Mouse (Mus musculus): ENCODE data around the gene Arhgap25. TPM values are rescaled to one million over a fixed set of nuclear protein-coding genes. Genes with fewer than 3 reads are reported as not detected.

The Arhgap25 gene
- total RNA-seq, 1 experiment from 2014 or later, result 5.2 TPM

- DNase-seq, result no peak
Measured at GRCm38 (mm10) chr6:87447217-87447616, 85.8 kb downstream of the Arhgap25 start.

DNA sequence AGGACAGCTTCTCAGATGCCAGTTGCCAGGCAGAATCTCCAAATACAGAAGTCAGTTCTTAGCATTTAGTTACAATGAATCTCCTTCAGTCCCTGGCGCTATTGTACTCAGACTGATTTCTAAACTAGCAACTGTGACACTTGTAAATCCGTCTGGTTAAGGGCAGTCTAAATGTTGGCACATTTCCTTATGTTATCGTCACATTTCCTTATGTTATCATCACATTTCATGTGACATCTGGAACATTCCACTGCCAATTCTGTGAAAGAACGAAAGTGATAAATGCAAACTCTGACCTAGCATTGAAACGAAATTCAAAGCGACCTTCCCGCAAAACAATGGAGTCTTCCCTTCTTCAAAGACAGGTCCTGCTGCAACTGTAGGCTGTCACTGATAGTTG lies 87.8 kb downstream of the Arhgap25 start:
- DNase-seq, result no peak

DNA sequence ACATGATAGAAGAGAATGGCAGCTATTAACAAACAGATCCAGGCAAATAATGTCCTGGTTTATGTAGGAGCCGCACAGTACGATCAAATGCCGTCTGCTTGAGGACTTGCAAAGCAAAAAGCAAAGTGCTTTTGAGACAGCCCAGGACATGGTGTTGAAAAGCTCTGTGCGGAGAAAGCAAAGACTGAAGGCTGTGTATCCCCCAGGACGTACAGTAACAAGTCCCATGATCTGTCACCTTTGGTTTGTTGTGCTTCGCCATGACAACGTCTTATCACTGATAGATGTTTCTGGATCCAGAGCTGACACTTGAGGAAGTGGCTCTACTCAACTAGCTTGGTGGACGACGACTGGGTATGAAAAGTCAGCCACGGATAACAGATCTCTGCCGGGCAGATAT lies 89.8 kb downstream of the Arhgap25 start:
- DNase-seq, result no peak

DNA sequence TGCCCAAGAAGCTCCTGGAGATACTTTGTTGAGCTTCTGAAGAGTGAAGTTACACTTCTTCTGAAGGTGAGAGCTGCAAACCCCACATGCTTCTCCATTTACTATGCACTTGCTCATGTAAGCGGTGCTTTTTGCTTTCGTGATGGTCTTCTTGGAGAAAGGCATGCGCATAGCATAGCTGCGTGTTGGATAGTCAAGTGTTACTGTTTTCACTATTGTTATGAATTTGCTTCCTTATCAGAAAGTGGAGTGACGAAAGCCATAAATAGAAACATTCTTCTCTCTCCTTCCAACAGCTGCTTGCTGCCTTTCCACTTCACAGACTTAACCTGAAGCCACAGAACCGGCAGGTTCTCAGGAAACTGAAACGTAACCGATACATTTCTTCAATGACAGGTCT lies 96.3 kb downstream of the Arhgap25 start:
- no peak for DNase-seq

GRCm38 (mm10) chr6:87435791-87436190 lies 97.3 kb downstream of the Arhgap25 start:
- DNase-seq, result no peak

GRCm38 (mm10) chr6:87428487-87429044 lies 104.5 kb downstream of the Arhgap25 start, which contains the start of gene Bmp10:
Gene Bmp10, plus strand, starts transcription at chr6:87428994.
- no peak for DNase-seq

DNA sequence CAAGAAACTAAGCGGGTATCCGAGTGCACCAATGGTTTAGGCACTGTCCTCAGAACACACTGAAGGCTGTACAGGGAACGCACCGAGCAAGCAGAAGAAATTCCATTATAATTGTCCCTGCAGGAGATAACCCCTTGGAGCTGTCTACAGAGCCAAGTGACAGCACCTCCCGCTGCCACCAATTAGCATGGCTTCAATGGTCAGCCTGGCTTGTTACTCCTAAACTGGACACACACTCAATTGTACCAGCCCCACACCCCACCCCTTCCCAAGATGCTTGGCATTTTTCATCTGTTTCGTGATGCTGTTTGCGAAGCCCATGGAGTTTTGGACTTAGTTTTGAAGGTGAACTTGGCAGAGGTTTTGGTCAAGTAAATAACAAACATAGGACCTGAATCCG lies 105.4 kb downstream of the Arhgap25 start:
- DNase-seq, result no peak

GRCm38 (mm10) chr6:87426954-87427353 lies 106.1 kb downstream of the Arhgap25 start:
- DNase-seq, result no peak

GRCm38 (mm10) chr6:87424037-87424816 lies 108.8 kb downstream of the Arhgap25 start:
- DNase-seq, result peak; percentile 49

GRCm38 (mm10) chr6:87422304-87422703 lies 110.8 kb downstream of the Arhgap25 start:
- no peak for DNase-seq

DNA sequence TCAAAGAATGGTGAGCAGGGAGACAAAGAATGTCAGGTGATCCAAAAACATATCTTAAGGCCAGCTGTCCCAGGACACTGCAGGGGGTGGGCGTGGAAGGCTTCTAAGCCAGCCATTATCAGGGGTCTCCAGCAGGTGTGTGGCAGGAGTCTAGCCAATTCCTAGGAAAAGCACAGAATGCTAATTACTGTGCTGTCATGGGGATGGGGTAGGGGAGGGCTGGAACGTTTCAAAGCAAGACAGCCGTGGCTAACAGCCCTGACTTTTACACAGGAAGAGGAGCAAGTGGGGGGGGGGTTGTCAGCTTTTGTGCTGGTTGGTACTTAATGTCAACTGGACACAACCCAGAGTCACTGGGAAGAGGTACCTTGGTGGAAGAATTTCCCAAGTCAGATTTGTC lies 121.0 kb downstream of the Arhgap25 start:
- no peak for DNase-seq

Other genes starting within 250 kb of the Arhgap25 start
- 24.9 and 26.5 TPM in 2 replicates for gene Antxr1, start 197.4 kb downstream of the Arhgap25 start, total RNA-seq (2021)
- gene Gkn1, start 182.3 kb downstream of the Arhgap25 start, total RNA-seq (2021), result not detected in 2 replicates
- gene Gkn2, start 159.9 kb downstream of the Arhgap25 start, total RNA-seq (2021), result not detected in 2 replicates
- gene Gkn3, start 144.3 kb downstream of the Arhgap25 start, total RNA-seq (2021), result 1.2 and 1.4 TPM in 2 replicates
- 0.67 TPM in 1 of 2 replicates, not detected in the other for gene Bmp10, start 104.3 kb downstream of the Arhgap25 start, total RNA-seq (2021)
- gene Prokr1, start 57.5 kb upstream of the Arhgap25 start, total RNA-seq (2021), result 0.71 and 0.93 TPM in 2 replicates
- 5.9 and 6.9 TPM in 2 replicates for gene Aplf, start 138.9 kb upstream of the Arhgap25 start, total RNA-seq (2021)
- gene Efcc1, start 197.6 kb upstream of the Arhgap25 start, total RNA-seq (2021), result 1.1 and 2.5 TPM in 2 replicates
- 0.52 and 0.60 TPM in 2 replicates for gene Gp9, start 244.8 kb upstream of the Arhgap25 start, total RNA-seq (2021)